Mouse (Mus musculus) left cerebral cortex, postnatal 14 days (tissue): ENCODE data around the gene Pan3. TPM values are rescaled to one million over a fixed set of nuclear protein-coding genes. Genes with fewer than 3 reads are reported as not detected.

Experiments
- DNase-seq, 2 experiments: peaks; one replicate each; pipeline ENCODE4 v3.0.0; 2021 to 2022; ENCODE audit warnings: low spot score in 2 of 2, mixed read lengths in 1 of 2
- intact Hi-C: fragments of 180-260 bp; cut with DNase I; formaldehyde crosslinking; loops from one replicate; pipeline ENCODE4 v1.15.1; 2025
- total RNA-seq, 2 experiments: library from RNA; stranded (reverse); gene quantifications; 2 replicates each; pipeline ENCODE4 v1.2.3; 2021

Gene Pan3
- total RNA-seq, 2 experiments from 2014 or later = 74.0 to 85.7 TPM

- intact Hi-C loops = no loop called here
Measured at GRCm38 (mm10) chr5:147471163-147471562, 41.2 kb downstream of the Pan3 start.

GRCm38 (mm10) chr5:147473071-147473470 lies 43.1 kb downstream of the Pan3 start:
- DNase-seq = no peak
- intact Hi-C loops = no loop called here

More at GRCm38 (mm10) chr5:147471163-147471562, 41.2 kb downstream of the Pan3 start:
- no peak for DNase-seq

GRCm38 (mm10) chr5:147473856-147474255 lies 43.9 kb downstream of the Pan3 start:
- intact Hi-C loops = no loop called here
- DNase-seq = no peak

GRCm38 (mm10) chr5:147476109-147476508 lies 46.1 kb downstream of the Pan3 start:
- DNase-seq = no peak
- intact Hi-C loops = no loop called here

- intact Hi-C loops = no loop called here
Measured at GRCm38 (mm10) chr5:147477106-147477505, 47.1 kb downstream of the Pan3 start.

GRCm38 (mm10) chr5:147479341-147479740 lies 49.4 kb downstream of the Pan3 start:
- DNase-seq = no peak
- intact Hi-C loops = no loop called here

More at GRCm38 (mm10) chr5:147477106-147477505, 47.1 kb downstream of the Pan3 start:
- no peak for DNase-seq

GRCm38 (mm10) chr5:147484142-147484541 lies 54.2 kb downstream of the Pan3 start:
- intact Hi-C loops = no loop called here
- no peak for DNase-seq

- DNase-seq = no peak
Measured at GRCm38 (mm10) chr5:147489226-147489625, 59.3 kb downstream of the Pan3 start.

GRCm38 (mm10) chr5:147490907-147491306 lies 60.9 kb downstream of the Pan3 start:
- intact Hi-C loops = no loop called here
- DNase-seq = no peak

More at GRCm38 (mm10) chr5:147489226-147489625, 59.3 kb downstream of the Pan3 start:
- intact Hi-C loops = no loop called here

GRCm38 (mm10) chr5:147492511-147492910 lies 62.5 kb downstream of the Pan3 start:
- DNase-seq = no peak
- intact Hi-C loops = no loop called here

- DNase-seq = no peak
- intact Hi-C loops = no loop called here
Measured at GRCm38 (mm10) chr5:147493205-147493604, 63.2 kb downstream of the Pan3 start.

GRCm38 (mm10) chr5:147493685-147494084 lies 63.7 kb downstream of the Pan3 start:
- intact Hi-C loops = no loop called here

GRCm38 (mm10) chr5:147494388-147494787 lies 64.4 kb downstream of the Pan3 start:
- intact Hi-C loops = no loop called here
- peak in 1 of 2 experiments; percentile 8 for DNase-seq

More at GRCm38 (mm10) chr5:147493685-147494084, 63.7 kb downstream of the Pan3 start:
- no peak for DNase-seq

GRCm38 (mm10) chr5:147494791-147495376 lies 64.9 kb downstream of the Pan3 start:
- intact Hi-C loops = no loop called here
- no peak for DNase-seq

GRCm38 (mm10) chr5:147495961-147496360 lies 66.0 kb downstream of the Pan3 start:
- no peak for DNase-seq
- intact Hi-C loops = no loop called here

- no peak for DNase-seq
- intact Hi-C loops = no loop called here
Measured at GRCm38 (mm10) chr5:147496921-147497320, 67.0 kb downstream of the Pan3 start.

GRCm38 (mm10) chr5:147497714-147498113 lies 67.8 kb downstream of the Pan3 start:
- intact Hi-C loops = no loop called here
- DNase-seq = no peak

- intact Hi-C loops = no loop called here
- no peak for DNase-seq
Measured at GRCm38 (mm10) chr5:147501456-147501998, 71.6 kb downstream of the Pan3 start.

- intact Hi-C loops = no loop called here
Measured at GRCm38 (mm10) chr5:147502921-147503320, 73.0 kb downstream of the Pan3 start.

GRCm38 (mm10) chr5:147511350-147511749 lies 81.4 kb downstream of the Pan3 start:
- DNase-seq = no peak
- intact Hi-C loops = no loop called here

More at GRCm38 (mm10) chr5:147502921-147503320, 73.0 kb downstream of the Pan3 start:
- no peak for DNase-seq

GRCm38 (mm10) chr5:147527006-147527405 lies 97.0 kb downstream of the Pan3 start:
- intact Hi-C loops = no loop called here
- DNase-seq = no peak
